Mouse (Mus musculus) spleen, embryonic (tissue): Measurements from ENCODE around the gene Dnajc30.

ENCODE experiments used
- CTCF ChIA-PET: fragments of 350-600 bp; sonication (Branson Sonifier 250); formaldehyde crosslinking; loops from one replicate; lab custom pipeline; 2022; lab: Charles Lee

The Dnajc30 gene

GRCm38 (mm10) chr5:135107521-135108501, 43.8 kb downstream of the Dnajc30 start:
- CTCF ChIA-PET: interaction anchor here (0.6 to 0.9 kb wide), 2 partner anchors 123 to 657 kb away, joined by 3 to 6 read pairs; no protein-coding TSS in a partner anchor

DNA sequence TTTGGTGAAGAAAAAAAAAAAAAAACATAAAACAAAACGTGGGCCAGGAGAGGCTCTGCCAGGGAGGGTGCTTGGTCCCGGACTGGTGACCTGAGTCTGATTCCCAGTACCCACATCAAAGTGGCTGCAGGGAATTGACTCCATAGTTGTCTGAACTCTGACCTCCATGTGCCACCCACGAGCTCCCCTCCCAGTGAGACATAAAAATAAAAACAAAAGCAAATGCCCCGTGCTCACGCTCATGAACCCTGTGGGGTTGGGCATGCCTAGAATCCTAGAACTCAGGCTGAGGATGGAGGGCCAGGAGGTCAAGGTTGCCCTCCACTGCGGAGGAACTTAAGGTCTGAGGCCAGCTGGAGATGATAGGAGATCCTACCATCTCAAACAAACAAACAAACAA, 45.0 kb downstream of the Dnajc30 start:
- CTCF ChIA-PET: interaction anchor here (0.7 to 0.9 kb wide), 2 partner anchors 97 to 121 kb away, joined by 5 to 6 read pairs; no protein-coding TSS in a partner anchor

DNA sequence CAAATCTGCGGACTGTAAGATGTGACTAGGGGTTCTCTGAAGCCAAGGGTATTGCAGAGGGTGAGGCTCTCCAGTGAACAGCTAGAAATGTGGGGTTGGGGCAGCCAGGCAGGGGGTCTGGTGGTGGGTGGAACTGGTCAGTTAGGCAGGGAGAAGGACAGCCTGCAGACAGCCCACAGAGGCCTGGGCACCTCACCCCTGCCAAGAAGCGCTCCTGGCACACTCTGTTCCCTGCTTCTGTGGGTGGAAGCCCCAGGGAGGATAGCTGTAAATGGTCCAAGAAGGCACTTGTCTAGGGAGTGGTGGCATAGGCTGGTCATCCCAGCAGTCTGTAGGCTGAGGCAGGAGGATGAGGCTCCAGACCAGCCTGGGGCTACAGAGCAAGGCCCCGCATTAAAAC, 45.4 kb downstream of the Dnajc30 start:
- CTCF ChIA-PET: interaction anchor here (0.7 kb wide), 1 partner anchor 97 kb away, joined by 5 read pairs; no protein-coding TSS in a partner anchor

- CTCF ChIA-PET: no interaction called here
Observed at GRCm38 (mm10) chr5:135109976-135110375, 46.0 kb downstream of the Dnajc30 start.

DNA sequence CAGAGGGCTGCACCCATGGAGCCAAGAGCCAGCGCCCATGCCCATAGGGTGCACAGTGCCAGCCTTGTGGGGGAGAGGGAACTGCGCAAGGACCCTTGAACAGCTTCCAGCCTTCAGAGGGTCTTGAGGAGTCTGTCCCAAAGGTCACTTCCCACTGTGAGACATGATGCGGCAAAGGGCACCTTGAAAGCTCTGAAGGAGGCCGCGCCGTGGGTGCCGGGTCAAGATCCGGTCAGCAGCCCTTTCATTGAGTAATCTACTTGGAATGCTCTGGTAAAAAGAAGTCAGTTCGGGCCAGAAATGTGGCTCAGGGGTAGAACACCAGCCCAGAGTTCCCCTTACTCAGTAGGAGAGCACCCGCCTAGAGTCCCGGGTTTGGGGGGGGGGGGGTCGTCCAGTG, 49.8 kb downstream of the Dnajc30 start:
- CTCF ChIA-PET: no interaction called here

DNA sequence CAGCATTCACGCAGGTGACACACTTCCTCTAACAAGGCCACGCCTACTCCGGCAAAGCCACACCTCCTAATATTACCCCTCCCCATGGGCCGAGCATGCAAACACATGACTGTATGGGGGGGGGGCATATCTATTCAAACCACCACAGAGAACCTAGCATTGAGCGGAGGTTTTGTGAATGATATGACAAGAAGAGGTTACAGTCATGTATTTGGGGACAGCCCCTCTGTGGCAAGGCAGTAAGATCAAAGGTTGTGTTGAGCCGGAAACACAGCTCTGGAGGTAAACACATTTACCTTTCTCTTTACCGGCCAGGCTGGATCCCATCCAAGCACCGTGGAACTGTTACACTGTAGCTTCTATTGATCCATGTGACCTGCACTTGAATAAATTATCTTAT, 51.2 kb downstream of the Dnajc30 start:
- CTCF ChIA-PET: no interaction called here
